Mouse (Mus musculus): ENCODE results near the gene Zfp526.

DNA sequence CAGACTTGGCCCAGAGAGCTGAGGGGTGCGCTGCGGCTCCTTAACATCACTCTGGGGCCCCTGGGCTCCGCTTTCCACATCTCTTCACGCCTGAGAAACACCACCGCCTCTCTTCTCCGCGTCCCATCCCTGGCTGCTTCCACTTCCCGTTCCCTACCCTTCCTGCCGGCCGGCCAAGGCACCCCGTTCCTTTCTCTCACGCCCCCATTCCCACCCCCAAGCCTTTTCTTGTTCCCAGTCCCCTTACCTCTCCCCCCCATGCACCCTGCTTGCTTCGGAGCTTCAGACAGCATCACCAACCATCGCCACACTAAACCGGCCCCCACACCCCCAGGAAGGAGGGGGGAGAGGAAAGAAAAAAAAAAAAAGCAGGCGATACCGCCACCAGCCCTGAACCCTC lies 42.9 kb upstream of the Zfp526 start:
- TF ChIP-seq CTCF (IDR thresholded peaks at IDR 0.05; ENCODE audit: insufficient read depth, low read depth, low read length): no peak
- TF ChIP-seq POLR2A (IDR thresholded peaks at IDR 0.05; ENCODE audit: insufficient read depth, low read depth, low read length): no peak
